Mouse (Mus musculus) CD4-positive, CD25-positive, alpha-beta regulatory T cell, adult 2 months (primary cell): ENCODE results near the gene Hoxc9.
A peak's percentile ranks its signal among the peaks of the same experiment; 100 is the strongest.

Experiments used
- DNase-seq: peaks from one replicate; pipeline ENCODE4 v3.0.0-alpha.2; 2012; ENCODE audit warnings: low read depth, low spot score

Gene Hoxc9

GRCm38 (mm10) chr15:102955833-102956640, 20.2 kb upstream of the Hoxc9 start:
- no peak for DNase-seq

- no peak for DNase-seq
Observed at GRCm38 (mm10) chr15:102956906-102957305, 19.3 kb upstream of the Hoxc9 start.

GRCm38 (mm10) chr15:102959663-102960191, 16.5 kb upstream of the Hoxc9 start:
- no peak for DNase-seq

- DNase-seq: no peak
Observed at GRCm38 (mm10) chr15:102961728-102962127, 14.5 kb upstream of the Hoxc9 start.

GRCm38 (mm10) chr15:102962492-102962891, 13.7 kb upstream of the Hoxc9 start:
- no peak for DNase-seq

GRCm38 (mm10) chr15:102963259-102963658, 13.0 kb upstream of the Hoxc9 start:
- no peak for DNase-seq

GRCm38 (mm10) chr15:102963671-102964640, 12.3 kb upstream of the Hoxc9 start:
- no peak for DNase-seq

- DNase-seq: no peak
Observed at GRCm38 (mm10) chr15:102965003-102965891, 11.0 kb upstream of the Hoxc9 start.

GRCm38 (mm10) chr15:102965892-102966775, 10.1 kb upstream of the Hoxc9 start:
- peak; percentile 89 for DNase-seq

GRCm38 (mm10) chr15:102966776-102967311, 9.4 kb upstream of the Hoxc9 start, which contains the start of gene Hoxc10:
TSS of gene Hoxc10 (plus strand) at chr15:102966796.
- no peak for DNase-seq

- DNase-seq: no peak
Observed at GRCm38 (mm10) chr15:102967312-102967510, 9.0 kb upstream of the Hoxc9 start, which contains the start of gene Hoxc5. TSS of gene Hoxc5 (plus strand) at chr15:102967443.

GRCm38 (mm10) chr15:102967511-102968397, 8.5 kb upstream of the Hoxc9 start:
- DNase-seq: no peak

GRCm38 (mm10) chr15:102969296-102969695, 6.9 kb upstream of the Hoxc9 start:
- no peak for DNase-seq

- peak; percentile 46 for DNase-seq
Observed at GRCm38 (mm10) chr15:102970740-102971139, 5.5 kb upstream of the Hoxc9 start.

- no peak for DNase-seq
Observed at GRCm38 (mm10) chr15:102972254-102972653, 4.0 kb upstream of the Hoxc9 start.

GRCm38 (mm10) chr15:102972753-102973152, 3.5 kb upstream of the Hoxc9 start:
- no peak for DNase-seq

- DNase-seq: no peak
Observed at GRCm38 (mm10) chr15:102975034-102975433, 1.2 kb upstream of the Hoxc9 start.

GRCm38 (mm10) chr15:102975688-102976111, 539 bp upstream of the Hoxc9 start:
- no peak for DNase-seq
